13 mouse cellular contexts compared by ENCODE assay signal in genomic region chr17:90054312-90054711, GRCm38 (mm10).
DNase-seq lines count a peak whose midpoint lies in the region; ATAC-seq and TF ChIP-seq lines count a peak whose summit lies in the region.
"Had no signal": no experiment of that assay in that cellular context is flagged by ENCODE, and none has a peak within 500 bp of the region (broad histone marks: within the 10 kb centered on the region; RNA-seq: fewer than 3 reads in every experiment).

No protein-coding gene starts in this region.

- no peaks in the 10 kb centered on the region for H3K36me3 ChIP-seq in midbrain, embryonic 10.5 days
- no peaks in the 10 kb centered on the region for H3K36me3 ChIP-seq in midbrain, embryonic 16.5 days (ENCODE audit: control insufficient read depth, insufficient read depth, low read length)
- H3K36me3 ChIP-seq in midbrain, embryonic 11.5 days (ENCODE audit: control insufficient read depth, insufficient read depth, low read length) = no peaks in the 10 kb centered on the region
- no peaks in the 10 kb centered on the region for H3K36me3 ChIP-seq in stomach, postnatal 0 days (ENCODE audit: control insufficient read depth, insufficient read depth, low read length)
- H3K36me3 ChIP-seq: stomach, embryonic 15.5 days had no signal

- no peak for ATAC-seq in midbrain, embryonic 16.5 days
- peak; percentile 62 for ATAC-seq in midbrain, embryonic 11.5 days (ENCODE audit: low FRiP score)
- no peak for ATAC-seq in stomach, postnatal 0 days (ENCODE audit: low FRiP score, low TSS enrichment)

- no peak for TF ChIP-seq CTCF in stomach, postnatal 0 days (IDR thresholded peaks at IDR 0.05; ENCODE audit: low read depth)
- TF ChIP-seq CTCF in left cerebral cortex, adult 2 months (IDR thresholded peaks at IDR 0.05) = no peak

- no peak overlapping the region for H3K27ac ChIP-seq in midbrain, embryonic 10.5 days (replicated peaks)
- no peak overlapping the region for H3K27ac ChIP-seq in midbrain, embryonic 16.5 days (ENCODE audit: low read length)
- H3K27ac ChIP-seq in midbrain, embryonic 11.5 days (ENCODE audit: low read depth, low read length) = no peak overlapping the region
- H3K27ac ChIP-seq in stomach, postnatal 0 days (replicated peaks) = no peak overlapping the region
- H3K27ac ChIP-seq in left cerebral cortex, adult 2 months = no peak overlapping the region
- H3K27ac ChIP-seq: liver, embryonic 14.5 days; macrophage; stomach, embryonic 15.5 days had no signal

- no peak overlapping the region for H3K4me3 ChIP-seq in midbrain, embryonic 10.5 days
- H3K4me3 ChIP-seq in midbrain, embryonic 16.5 days (ENCODE audit: low read depth, low read length) = no peak overlapping the region
- H3K4me3 ChIP-seq in midbrain, embryonic 11.5 days (ENCODE audit: low read depth, low read length) = no peak overlapping the region
- no peak overlapping the region for H3K4me3 ChIP-seq in stomach, postnatal 0 days (ENCODE audit: low read depth, low read length)
- no peak overlapping the region for H3K4me3 ChIP-seq in left cerebral cortex, adult 2 months
- H3K4me3 ChIP-seq: stomach, embryonic 15.5 days had no signal

- no peak overlapping the region for H3K4me2 ChIP-seq in midbrain, embryonic 16.5 days (ENCODE audit: low read length)
- H3K4me2 ChIP-seq in midbrain, embryonic 11.5 days = no peak overlapping the region
- no peak overlapping the region for H3K4me2 ChIP-seq in stomach, postnatal 0 days (replicated peaks; ENCODE audit: low read depth)
- H3K4me2 ChIP-seq: stomach, embryonic 15.5 days had no signal

- no peak overlapping the region for H3K9ac ChIP-seq in midbrain, embryonic 16.5 days (ENCODE audit: low read depth, low read length)
- H3K9ac ChIP-seq in midbrain, embryonic 11.5 days (ENCODE audit: low read length) = no peak overlapping the region
- H3K9ac ChIP-seq in stomach, postnatal 0 days (ENCODE audit: low read length) = no peak overlapping the region
- H3K9ac ChIP-seq: liver, embryonic 14.5 days; stomach, embryonic 15.5 days had no signal

- intact Hi-C loops in left cerebral cortex, adult 2 months (cut with DNase I) = no loop called here

- H3K4me1 ChIP-seq in midbrain, embryonic 10.5 days = peaks cover 7% of the 10 kb centered on the region; the same call in 1 of the 2 replicates
- peaks cover 4% of the 10 kb centered on the region; the same call in 1 of the 2 replicates for H3K4me1 ChIP-seq in midbrain, embryonic 16.5 days (ENCODE audit: control insufficient read depth, insufficient read depth, low read length)
- no peaks in the 10 kb centered on the region for H3K4me1 ChIP-seq in midbrain, embryonic 11.5 days (ENCODE audit: control insufficient read depth, insufficient read depth, low read length)
- no peaks in the 10 kb centered on the region for H3K4me1 ChIP-seq in stomach, postnatal 0 days (replicated peaks; ENCODE audit: control insufficient read depth, insufficient read depth)
- H3K4me1 ChIP-seq: stomach, embryonic 15.5 days had no signal

- H3K9me3 ChIP-seq in midbrain, embryonic 10.5 days (replicated peaks) = no peaks in the 10 kb centered on the region
- H3K9me3 ChIP-seq in midbrain, embryonic 16.5 days (replicated peaks; ENCODE audit: control insufficient read depth, low read length, poor library complexity, severe bottlenecking) = no peaks in the 10 kb centered on the region
- no peaks in the 10 kb centered on the region for H3K9me3 ChIP-seq in midbrain, embryonic 11.5 days (ENCODE audit: control insufficient read depth, low read length)
- no peaks in the 10 kb centered on the region for H3K9me3 ChIP-seq in stomach, postnatal 0 days (ENCODE audit: control insufficient read depth, low read length)
- H3K9me3 ChIP-seq: stomach, embryonic 15.5 days had no signal

- no peaks in the 10 kb centered on the region for H3K27me3 ChIP-seq in midbrain, embryonic 10.5 days (ENCODE audit: low read depth, poor library complexity, severe bottlenecking)
- H3K27me3 ChIP-seq in midbrain, embryonic 16.5 days (ENCODE audit: control insufficient read depth, insufficient read depth, low read depth, low read length) = no peaks in the 10 kb centered on the region
- H3K27me3 ChIP-seq in midbrain, embryonic 11.5 days (ENCODE audit: control insufficient read depth, insufficient read depth, low read length) = no peaks in the 10 kb centered on the region
- no peaks in the 10 kb centered on the region for H3K27me3 ChIP-seq in stomach, postnatal 0 days (ENCODE audit: control insufficient read depth, insufficient read depth, low read length)
- H3K27me3 ChIP-seq: stomach, embryonic 15.5 days had no signal

- peak; percentile 16 for DNase-seq in midbrain, embryonic 10.5 days (ENCODE audit: low spot score)
- DNase-seq in embryo, embryonic 11 days = peak; percentile 36
- DNase-seq in midbrain, embryonic 11.5 days (ENCODE audit: low spot score, missing footprints) = no peak
- no peak for DNase-seq in stomach, postnatal 0 days (ENCODE audit: low spot score)
- no peak for DNase-seq in lung, postnatal 10 days
- no peak for DNase-seq in right cerebral cortex, adult 18-20 months
- DNase-seq in left cerebral cortex, adult 2 months (ENCODE audit: extremely low spot score in 1 of 2, low spot score in 2 of 2) = no peak
- DNase-seq: adrenal gland, postnatal 10 days; kidney, postnatal 4 days had no signal

- no peak for TF ChIP-seq EP300 in stomach, postnatal 0 days (optimal IDR thresholded peaks at IDR 0.05)

- 46% methylated on average over 5 of the region's 5 CpGs for WGBS in midbrain, embryonic 10.5 days
- WGBS in midbrain, embryonic 16.5 days = 15% methylated on average over 5 of the region's 5 CpGs
- 38% methylated on average over 5 of the region's 5 CpGs for WGBS in midbrain, embryonic 11.5 days
- WGBS in stomach, postnatal 0 days = 76% methylated on average over 5 of the region's 5 CpGs

Comparison
In these comparisons a context has a peak if more than half of its experiments do, and no peak if none do; other contexts are left out.
1. DNase-seq: peak in midbrain, embryonic 10.5 days (single experiment) and embryo, embryonic 11 days (single experiment); none in midbrain, embryonic 11.5 days (single experiment), stomach, postnatal 0 days (single experiment), lung, postnatal 10 days (single experiment), right cerebral cortex, adult 18-20 months (single experiment) and left cerebral cortex, adult 2 months (0 of 2).